Mouse (Mus musculus) lung, postnatal 0 days (tissue): ENCODE results near the gene Fryl.

Experiments used
- CTCF ChIP-seq: IDR thresholded peaks from 2 replicates; pipeline ENCODE4 v1.5.1; 2016; ENCODE audit warnings: antibody characterized with exemption, mild to moderate bottlenecking
- EP300 ChIP-seq: IDR thresholded peaks from 2 replicates; pipeline ENCODE4 v1.6.1; 2016; ENCODE audit warnings: antibody characterized with exemption, mild to moderate bottlenecking, control low read depth

GRCm38 (mm10) chr5:73163970-73164369 is 92.4 kb downstream of the Fryl start:
- no peak for TF ChIP-seq CTCF
- no peak for TF ChIP-seq EP300
